Mouse (Mus musculus) kidney, postnatal 4 days (tissue): ENCODE measurements around the gene Il17rc.

Experiments used
- DNase-seq, 2 experiments: peaks; one replicate each; pipeline ENCODE4 v3.0.0; 2021; ENCODE audit warnings: mixed read lengths in 2 of 2

The Il17rc gene

DNA sequence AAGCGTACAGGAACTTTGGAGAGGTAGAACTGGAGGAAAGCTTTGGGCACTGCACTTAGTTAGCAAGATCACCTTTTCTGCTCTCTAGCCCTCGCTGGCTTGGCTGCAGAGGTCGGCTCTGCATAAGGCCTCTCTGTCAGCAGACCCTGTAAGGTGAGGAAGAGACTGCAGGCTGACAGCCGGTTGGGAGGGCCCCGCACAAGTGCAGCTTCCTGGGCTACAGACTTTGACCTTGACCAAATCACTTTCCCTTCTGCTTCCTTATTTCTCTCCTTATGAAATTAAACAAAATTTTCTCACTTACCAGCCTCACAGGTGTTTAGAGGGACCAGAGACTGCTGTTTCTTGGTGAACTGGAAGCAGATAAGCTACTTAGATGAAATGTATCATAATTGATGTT lies 16.2 kb upstream of the Il17rc start:
- DNase-seq, result no peak

- DNase-seq, result no peak
Measured at GRCm38 (mm10) chr6:113457952-113458534, 13.2 kb upstream of the Il17rc start, which contains the start of gene Il17re. TSS of gene Il17re (plus strand) at chr6:113458484.

GRCm38 (mm10) chr6:113458635-113459034 lies 12.6 kb upstream of the Il17rc start:
- DNase-seq, result peak; percentile 26 to 51

DNA sequence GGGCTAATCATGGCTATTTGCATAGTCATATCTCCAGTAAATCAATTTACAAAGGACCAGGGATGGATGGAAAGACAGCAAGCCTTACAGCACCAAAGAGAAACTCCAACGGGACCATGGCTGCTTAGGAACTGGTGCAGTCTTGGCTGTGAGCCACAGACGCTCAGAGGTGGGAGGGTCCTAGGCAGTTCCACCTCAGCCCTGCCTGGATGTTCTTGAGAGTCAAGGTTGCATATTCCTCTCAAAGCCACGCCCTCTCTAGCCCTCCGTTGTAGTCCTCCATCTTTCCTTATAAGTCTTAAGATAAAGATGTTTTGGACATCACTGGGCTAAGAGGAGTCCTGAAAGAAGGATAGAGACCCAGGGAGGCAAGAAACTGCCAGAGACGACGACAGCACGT lies 7.2 kb upstream of the Il17rc start:
- DNase-seq, result no peak

- DNase-seq, result peak; percentile 49 to 73
Measured at GRCm38 (mm10) chr6:113465602-113466001, 5.6 kb upstream of the Il17rc start.

GRCm38 (mm10) chr6:113468512-113468911 lies 2.7 kb upstream of the Il17rc start:
- DNase-seq, result no peak

- DNase-seq, result peak; percentile 77 to 88
Measured at GRCm38 (mm10) chr6:113469021-113469420, 2.2 kb upstream of the Il17rc start.

DNA sequence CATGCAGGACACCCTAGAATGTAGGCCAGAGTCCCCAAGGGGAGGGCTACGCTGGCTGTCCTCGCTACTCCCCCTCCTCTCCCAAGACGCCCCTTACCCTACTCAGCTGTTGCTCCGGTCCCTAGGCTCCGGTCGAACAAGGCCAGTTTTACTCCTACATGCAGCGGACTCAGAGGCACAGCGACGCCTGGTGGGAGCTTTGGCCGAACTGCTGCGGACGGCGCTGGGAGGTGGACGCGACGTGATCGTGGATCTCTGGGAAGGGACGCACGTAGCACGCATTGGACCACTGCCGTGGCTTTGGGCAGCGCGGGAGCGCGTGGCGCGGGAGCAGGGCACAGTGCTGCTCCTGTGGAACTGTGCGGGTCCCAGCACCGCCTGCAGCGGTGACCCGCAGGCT lies 1.8 kb upstream of the Il17rc start:
- DNase-seq, result peak; percentile 91 to 93

GRCm38 (mm10) chr6:113472061-113472460 lies 834 bp downstream of the Il17rc start:
- DNase-seq, result peak; percentile 27 to 43

- no peak for DNase-seq
Measured at GRCm38 (mm10) chr6:113473246-113473645, 2.0 kb downstream of the Il17rc start.

DNA sequence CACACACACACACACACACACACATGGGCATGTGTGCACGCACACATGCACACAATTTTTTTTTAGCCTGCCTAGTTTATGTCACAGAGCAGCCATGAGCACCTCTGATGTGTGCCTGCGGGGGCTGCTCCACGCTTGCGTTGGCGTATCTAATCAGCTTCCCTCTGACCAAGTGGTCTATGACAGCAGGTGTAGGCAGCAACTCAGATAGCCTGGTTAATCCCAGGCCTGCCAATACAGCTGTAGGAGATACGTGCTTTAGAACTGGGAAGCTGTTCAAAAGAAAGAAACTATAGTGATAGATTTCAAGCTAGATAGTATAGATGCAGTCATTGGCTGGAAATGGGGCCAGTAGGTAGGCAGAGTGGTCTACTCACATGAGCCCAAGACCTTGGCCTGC lies 2.5 kb downstream of the Il17rc start:
- no peak for DNase-seq

GRCm38 (mm10) chr6:113477353-113477752 lies 6.1 kb downstream of the Il17rc start:
- DNase-seq, result no peak

- no peak for DNase-seq
Measured at GRCm38 (mm10) chr6:113478906-113479305, 7.7 kb downstream of the Il17rc start.

- peak; percentile 43 to 61 for DNase-seq
Measured at GRCm38 (mm10) chr6:113480555-113481373, 9.5 kb downstream of the Il17rc start.

- peak; percentile 45 to 63 for DNase-seq
Measured at GRCm38 (mm10) chr6:113482477-113483099, 11.4 kb downstream of the Il17rc start.

DNA sequence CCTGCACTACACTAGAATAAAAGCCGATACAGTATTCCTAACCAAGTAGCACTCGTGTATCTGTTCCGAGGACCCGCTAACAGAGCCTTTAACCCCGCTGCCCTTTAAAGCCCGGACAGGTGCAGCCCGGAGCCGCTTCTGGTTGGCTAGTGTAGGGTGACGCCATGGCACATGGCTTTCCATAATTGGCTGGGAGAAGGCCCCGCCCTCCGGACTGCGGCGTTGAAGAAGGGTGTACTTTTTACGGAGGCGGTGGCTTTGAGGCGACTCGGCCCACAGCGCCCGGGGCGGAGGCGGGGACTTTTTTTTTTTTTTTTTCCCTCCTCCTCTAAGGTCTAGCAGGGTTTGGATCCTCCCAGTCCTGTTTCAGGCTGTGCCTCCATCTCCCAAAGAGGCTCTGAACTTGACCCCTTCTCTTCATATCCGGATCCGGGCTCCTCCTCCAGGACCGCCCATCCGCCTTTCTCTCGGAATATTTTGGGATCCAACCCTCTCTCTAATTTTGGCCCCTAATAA lies 11.9 kb downstream of the Il17rc start, which contains the start of gene Creld1:
Gene Creld1, plus strand, starts transcription at position 198 of the 516 bp plus-strand sequence.
- DNase-seq, result peak; percentile 93 to 96

DNA sequence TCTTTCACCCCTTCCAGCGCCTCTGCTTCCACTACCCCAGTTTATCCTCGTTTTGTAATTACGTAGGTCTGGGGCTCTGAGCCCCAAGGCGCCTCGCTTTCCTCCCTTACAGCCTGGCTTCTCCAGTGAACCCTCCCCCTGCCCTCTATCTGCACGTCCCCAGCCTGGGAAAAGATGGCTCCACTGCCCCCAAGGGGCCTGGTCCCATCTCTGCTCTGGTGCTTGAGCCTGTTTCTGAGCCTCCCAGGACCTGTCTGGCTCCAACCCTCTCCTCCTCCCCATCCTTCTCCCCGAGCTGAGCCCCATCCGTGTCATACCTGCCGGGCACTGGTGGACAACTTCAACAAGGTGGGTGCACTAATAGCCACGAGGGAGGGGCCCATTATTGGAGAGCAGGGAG lies 12.5 kb downstream of the Il17rc start:
- DNase-seq, result peak; percentile 42 to 57

GRCm38 (mm10) chr6:113487125-113487576 lies 15.9 kb downstream of the Il17rc start:
- no peak for DNase-seq

DNA sequence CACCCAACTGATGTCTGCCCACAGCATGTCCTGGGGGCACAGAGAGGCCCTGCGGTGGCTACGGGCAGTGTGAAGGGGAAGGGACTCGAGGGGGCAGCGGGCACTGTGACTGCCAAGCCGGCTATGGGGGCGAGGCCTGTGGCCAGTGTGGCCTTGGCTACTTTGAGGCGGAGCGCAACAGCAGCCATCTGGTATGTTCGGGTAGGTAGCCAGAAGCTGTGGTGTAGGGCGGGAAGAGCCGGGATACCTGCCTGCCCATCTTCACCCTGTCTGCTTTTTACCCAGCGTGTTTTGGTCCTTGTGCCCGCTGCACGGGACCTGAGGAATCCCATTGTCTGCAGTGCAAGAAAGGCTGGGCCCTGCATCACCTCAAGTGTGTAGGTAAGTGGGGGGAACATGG lies 18.2 kb downstream of the Il17rc start:
- no peak for DNase-seq

GRCm38 (mm10) chr6:113492101-113492864 lies 21.1 kb downstream of the Il17rc start:
- DNase-seq, result no peak

- peak; percentile 86 to 92 for DNase-seq
Measured at GRCm38 (mm10) chr6:113494258-113494788, 23.1 kb downstream of the Il17rc start.

- DNase-seq, result peak; percentile 17 to 34
Measured at GRCm38 (mm10) chr6:113495071-113495675, 23.9 kb downstream of the Il17rc start.
